1 mouse cellular context compared by ENCODE assay signal in the genomic region with DNA sequence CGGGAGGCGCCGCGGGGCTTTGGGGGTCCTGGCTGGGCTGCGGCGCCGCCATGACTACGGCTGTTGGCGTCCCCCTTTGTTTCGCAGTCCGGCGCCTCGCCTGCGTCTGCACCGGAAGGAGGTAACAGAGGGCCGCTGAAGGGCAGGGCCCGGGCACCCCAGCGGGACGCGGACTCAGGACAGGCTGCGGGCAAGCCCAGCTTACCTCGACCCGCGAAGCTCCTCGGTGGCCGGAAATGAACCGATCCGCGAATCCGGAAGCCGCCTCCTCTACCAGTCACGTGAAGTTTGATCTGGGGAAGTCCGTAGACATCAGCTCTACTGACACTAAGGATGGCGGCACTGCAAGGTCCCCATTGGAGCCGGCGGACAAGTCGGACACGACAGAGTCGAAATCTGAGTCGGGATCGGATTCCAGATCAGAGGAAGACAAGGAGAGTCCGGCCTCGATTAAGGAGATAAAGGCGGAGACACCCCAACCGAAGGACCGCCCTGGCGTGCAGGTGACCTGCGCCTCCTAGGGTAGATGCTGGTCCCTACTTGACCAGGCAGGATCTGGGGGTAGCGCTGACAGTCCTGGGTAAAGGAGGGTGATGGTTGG.
TF ChIP-seq lines count a peak whose summit lies in the region.

A gene (plus strand): TSS at position 3 of the 601 bp plus-strand sequence.
A gene (minus strand): TSS at position 408 of the 601 bp plus-strand sequence.

TF ChIP-seq in myocyte, 11 proteins besides CTCF, POLR2A, EP300 and RAD21 (continued from another document):
- no peak for TF ChIP-seq MYOG (IDR thresholded peaks at IDR 0.05; ENCODE audit: control insufficient read depth in 1 of 3, insufficient read depth in 1 of 3, insufficient read length in 2 of 3, low read depth in 2 of 3)
